Mouse (Mus musculus): ENCODE measurements around the gene Pitpnm1. TPM values are rescaled to one million over a fixed set of nuclear protein-coding genes. Genes with fewer than 3 reads are reported as not detected.

The Pitpnm1 gene
- total and polyA plus RNA-seq, 3 experiments = 25.3 to 51.2 TPM; not detected in 1

GRCm38 (mm10) chr19:4088146-4088545 lies 11.7 kb upstream of the Pitpnm1 start:
- Histone ChIP-seq H3K4me3 (ENCODE audit: control insufficient read depth in 1 of 2, insufficient read depth in 1 of 2, low read depth in 2 of 2, low read length in 2 of 2) (peak overlapping the region; percentile 49 to 64), H3K9ac (ENCODE audit: control insufficient read depth, low read depth, low read length, poor library complexity, severe bottlenecking) (peak overlapping the region; percentile 56), H3K79me2 (ENCODE audit: control insufficient read depth, insufficient read depth, low read length, poor library complexity) (no peaks in the 10 kb centered on the region), H3K4me1 (ENCODE audit: control insufficient read depth in 1 of 2, insufficient read depth in 2 of 2, low read length in 2 of 2) (peaks cover 0 to 5% of the 10 kb centered on the region in 2 experiments; a peak in 2 of 4 replicates), H3K9me3 (replicated peaks; ENCODE audit: insufficient read depth, low read length) (no peaks in the 10 kb centered on the region), H3K36me3 (ENCODE audit: control insufficient read depth in 1 of 2, insufficient read depth in 2 of 2, low read length in 2 of 2) (peaks cover 0 to 8% of the 10 kb centered on the region in 2 experiments; a peak in 2 of 4 replicates), H3K27ac (ENCODE audit: control insufficient read depth, low read depth, low read length) (peak overlapping the region; percentile 62), H3K27me3 (ENCODE audit: control insufficient read depth in 1 of 2, insufficient read depth in 2 of 2, low read length in 2 of 2) (no peaks in the 10 kb centered on the region)
- TF ChIP-seq CTCF (IDR thresholded peaks at IDR 0.05 in 2 of 3, conservative IDR thresholded peaks at IDR 0.05 in 1 of 3; ENCODE audit: control insufficient read depth in 1 of 3, insufficient read depth in 1 of 3, low read depth in 2 of 3, low read length in 3 of 3, poor library complexity in 1 of 3, severe bottlenecking in 1 of 3) (peak in 2 of 3 experiments; percentile 15 to 27; a peak in 4 of 6 replicates), MYC (IDR thresholded peaks at IDR 0.05; ENCODE audit: low read depth, low read length) (no peak), POLR2A (IDR thresholded peaks at IDR 0.05; ENCODE audit: control insufficient read depth in 1 of 2, insufficient read depth in 1 of 2, low read depth in 1 of 2, low read length in 2 of 2, poor library complexity in 1 of 2) (0 out of 4 replicates have a peak, but pooled peaks of 1 of the 2 experiments have one; percentile 24)
- DNase-seq (ENCODE audit: low read depth, low spot score) = peak; percentile 73

GRCm38 (mm10) chr19:4089128-4089527 lies 10.7 kb upstream of the Pitpnm1 start:
- TF ChIP-seq MAZ (IDR thresholded peaks at IDR 0.05; ENCODE audit: low read depth, low read length) (no peak), ZC3H11A (IDR thresholded peaks at IDR 0.05; ENCODE audit: low read depth, low read length) (no peak), ELF1 (IDR thresholded peaks at IDR 0.05; ENCODE audit: low read depth, low read length) (no peak), MEF2A (IDR thresholded peaks at IDR 0.05; ENCODE audit: extremely low read depth, insufficient replicate concordance, low read depth, low read length, poor library complexity, severe bottlenecking) (no peak), MYC (IDR thresholded peaks at IDR 0.05; ENCODE audit: low read depth, low read length) (no peak), POLR2AphosphoS5 (IDR thresholded peaks at IDR 0.05; ENCODE audit: borderline replicate concordance, low read depth, low read length) (no peak), RCOR1 (IDR thresholded peaks at IDR 0.05; ENCODE audit: low read depth, low read length) (no peak), E2F4 (IDR thresholded peaks at IDR 0.05; ENCODE audit: borderline replicate concordance, low read depth, low read length) (no peak), ZMIZ1 (IDR thresholded peaks at IDR 0.05; ENCODE audit: low read depth, low read length) (no peak), UBTF (IDR thresholded peaks at IDR 0.05; ENCODE audit: borderline replicate concordance, insufficient read depth, low read depth, low read length) (no peak), ZNF384 (IDR thresholded peaks at IDR 0.05; ENCODE audit: low read depth, low read length) (no peak)
- H3K4me3 ChIP-seq (ENCODE audit: control insufficient read depth in 1 of 2, insufficient read depth in 1 of 2, low read depth in 2 of 2, low read length in 2 of 2) = no peak overlapping the region
- no peak overlapping the region for H3K27ac ChIP-seq (ENCODE audit: control insufficient read depth, low read depth, low read length)
- peaks cover 0 to 5% of the 10 kb centered on the region in 2 experiments; a peak in 2 of 4 replicates for H3K4me1 ChIP-seq (ENCODE audit: control insufficient read depth in 1 of 2, insufficient read depth in 2 of 2, low read length in 2 of 2)
- H3K9ac ChIP-seq (ENCODE audit: control insufficient read depth, low read depth, low read length, poor library complexity, severe bottlenecking) = no peak overlapping the region
- no peak for DNase-seq (ENCODE audit: low read depth, low spot score)
- H3K79me2 ChIP-seq (ENCODE audit: control insufficient read depth, insufficient read depth, low read length, poor library complexity) = no peaks in the 10 kb centered on the region
- no peaks in the 10 kb centered on the region for H3K27me3 ChIP-seq (ENCODE audit: control insufficient read depth in 1 of 2, insufficient read depth in 2 of 2, low read length in 2 of 2)
- peaks cover 0 to 8% of the 10 kb centered on the region in 2 experiments; a peak in 2 of 4 replicates for H3K36me3 ChIP-seq (ENCODE audit: control insufficient read depth in 1 of 2, insufficient read depth in 2 of 2, low read length in 2 of 2)
- H3K9me3 ChIP-seq (replicated peaks; ENCODE audit: insufficient read depth, low read length) = no peaks in the 10 kb centered on the region

GRCm38 (mm10) chr19:4090446-4090845 lies 9.4 kb upstream of the Pitpnm1 start:
- Histone ChIP-seq H3K4me1 (ENCODE audit: control insufficient read depth in 1 of 2, insufficient read depth in 2 of 2, low read length in 2 of 2) (peaks cover 0 to 5% of the 10 kb centered on the region in 2 experiments; a peak in 2 of 4 replicates), H3K27me3 (ENCODE audit: control insufficient read depth in 1 of 2, insufficient read depth in 2 of 2, low read length in 2 of 2) (no peaks in the 10 kb centered on the region), H3K27ac (ENCODE audit: control insufficient read depth, low read depth, low read length) (no peak overlapping the region), H3K9me3 (replicated peaks; ENCODE audit: insufficient read depth, low read length) (no peaks in the 10 kb centered on the region), H3K9ac (ENCODE audit: control insufficient read depth, low read depth, low read length, poor library complexity, severe bottlenecking) (no peak overlapping the region), H3K36me3 (ENCODE audit: control insufficient read depth in 1 of 2, insufficient read depth in 2 of 2, low read length in 2 of 2) (peaks cover 0 to 8% of the 10 kb centered on the region in 2 experiments; a peak in 2 of 4 replicates), H3K79me2 (ENCODE audit: control insufficient read depth, insufficient read depth, low read length, poor library complexity) (no peaks in the 10 kb centered on the region), H3K4me3 (ENCODE audit: control insufficient read depth in 1 of 2, insufficient read depth in 1 of 2, low read depth in 2 of 2, low read length in 2 of 2) (no peak overlapping the region)
- DNase-seq (ENCODE audit: low read depth, low spot score) = no peak
- TF ChIP-seq GATA1 (IDR thresholded peaks at IDR 0.05; ENCODE audit: low read depth, low read length) (no peak), USF1 (IDR thresholded peaks at IDR 0.05; ENCODE audit: low read depth, low read length) (no peak), POLR2A (IDR thresholded peaks at IDR 0.05; ENCODE audit: control insufficient read depth in 1 of 2, insufficient read depth in 1 of 2, low read depth in 1 of 2, low read length in 2 of 2, poor library complexity in 1 of 2) (no peak)
